Mouse (Mus musculus) kidney, embryonic 16.5 days (tissue): ENCODE data around the gene 1700001P01Rik. TPM values are rescaled to one million over a fixed set of nuclear protein-coding genes. Genes with fewer than 3 reads are reported as not detected.

Experiments used
- ATAC-seq: fragments of 200-750 bp; cut with Nextera tagmentation; 2 replicates; pipeline ENCODE4 v1.8.0; 2017; ENCODE audit warnings: moderate TSS enrichment; ENCODE audit not compliant: low FRiP score, low TSS enrichment
- H3K27ac ChIP-seq: fragments of 300-500 bp; sonication (generic); 2 replicates; pipeline ENCODE4 v1.5.1; 2014; ENCODE audit warnings: low read length
- H3K27me3 ChIP-seq: fragments of 300-500 bp; sonication (generic); 2 replicates; pipeline ENCODE4 v1.6.1; 2014; ENCODE audit warnings: low read length, control low read depth, mixed read lengths; ENCODE audit not compliant: insufficient read depth
- H3K36me3 ChIP-seq: fragments of 300-500 bp; sonication (generic); 2 replicates; pipeline ENCODE4 v1.6.1; 2014; ENCODE audit warnings: low read length, control low read depth, mixed read lengths; ENCODE audit not compliant: insufficient read depth
- H3K4me1 ChIP-seq: fragments of 300-500 bp; sonication (generic); 2 replicates; pipeline ENCODE4 v1.6.1; 2014; ENCODE audit warnings: low read length, control low read depth, mixed read lengths; ENCODE audit not compliant: insufficient read depth
- H3K4me2 ChIP-seq: fragments of 300-500 bp; sonication (generic); replicated peaks from 2 replicates; pipeline ENCODE4 v1.6.1; 2014; ENCODE audit warnings: low read depth, low read length
- H3K4me3 ChIP-seq: fragments of 300-500 bp; sonication (generic); 2 replicates; pipeline ENCODE4 v1.5.1; 2014; ENCODE audit warnings: mild to moderate bottlenecking, low read length
- H3K9ac ChIP-seq: fragments of 300-500 bp; sonication (generic); replicated peaks from 2 replicates; pipeline ENCODE4 v1.6.1; 2014; ENCODE audit warnings: low read length
- H3K9me3 ChIP-seq: fragments of 300-500 bp; sonication (generic); 2 replicates; pipeline ENCODE4 v1.6.1; 2016; ENCODE audit warnings: low read length, control low read depth
- WGBS: fragments of 180-500 bp; shearing (Covaris S2); extraction: QIAGEN DNeasy Blood & Tissue Kit; methylation state at CpG from one replicate; pipeline ENCODE4 v1.1.7; 2014; 5-methylcytosine and 5-hydroxymethylcytosine counted together
- polyA plus RNA-seq: library from polyadenylated mRNA; unstranded; fragments of >200 nt; fragmentation: Nextera tagmentation; extraction: Ambion mirVana; gene quantifications from 2 replicates; pipeline ENCODE4 v1.2.1, GENCODE M21; 2015

Gene 1700001P01Rik
- polyA plus RNA-seq, 1 experiment from 2014 or later = 0.27 TPM

DNA sequence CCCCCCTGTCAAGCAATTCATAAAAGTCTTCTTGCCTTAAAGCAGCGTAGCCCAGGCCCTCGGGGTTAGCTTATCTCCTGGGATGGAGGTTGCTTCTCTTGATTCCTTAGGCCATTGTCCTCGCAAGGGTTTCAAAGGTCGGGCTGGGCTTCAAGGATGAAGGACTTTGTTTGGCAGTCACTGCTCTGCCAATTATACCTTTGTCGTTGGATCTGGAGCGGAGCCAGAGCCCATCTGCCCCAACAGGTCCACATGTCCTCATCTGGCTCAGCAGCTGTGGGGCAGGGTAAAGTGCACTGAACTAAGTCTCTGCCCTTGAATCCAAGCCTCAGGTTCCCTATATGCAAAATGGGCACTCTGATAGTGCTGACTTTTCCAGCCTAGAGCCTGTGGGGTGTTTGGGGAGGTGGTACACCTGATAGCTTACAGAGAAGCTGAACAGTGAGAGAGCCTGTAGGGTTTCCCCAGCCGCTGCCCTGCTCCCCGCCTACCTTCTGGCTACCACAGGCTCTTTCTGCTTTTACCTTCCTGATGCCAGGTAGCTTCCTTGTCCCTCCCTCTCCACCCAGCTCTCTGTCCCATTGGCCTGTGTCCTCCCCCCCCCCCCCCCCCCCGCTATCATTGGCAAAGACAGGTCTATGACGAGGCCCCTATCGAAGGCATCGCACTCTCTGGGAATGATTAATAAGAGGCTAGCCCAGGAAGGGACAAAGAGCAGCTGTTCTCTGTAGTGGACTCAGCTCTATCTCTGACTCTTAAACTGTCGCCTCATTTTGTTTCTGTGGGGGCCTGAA, 36.0 kb upstream of the 1700001P01Rik start:
- H3K9ac ChIP-seq = peak overlapping the region; percentile 41
- peaks cover 34% of the 10 kb centered on the region for H3K36me3 ChIP-seq
- H3K27me3 ChIP-seq = no peaks in the 10 kb centered on the region
- H3K4me3 ChIP-seq = 0 out of 2 replicates have a peak overlapping the region, but pooled peaks have one; percentile 2
- peak; percentile 46 for ATAC-seq
- WGBS = 44% methylated on average over 11 of the region's 13 CpGs
- H3K27ac ChIP-seq = peak overlapping the region; percentile 90
- H3K9me3 ChIP-seq = no peaks in the 10 kb centered on the region
- peaks cover 99% of the 10 kb centered on the region for H3K4me1 ChIP-seq
- peak overlapping the region; percentile 35 for H3K4me2 ChIP-seq

DNA sequence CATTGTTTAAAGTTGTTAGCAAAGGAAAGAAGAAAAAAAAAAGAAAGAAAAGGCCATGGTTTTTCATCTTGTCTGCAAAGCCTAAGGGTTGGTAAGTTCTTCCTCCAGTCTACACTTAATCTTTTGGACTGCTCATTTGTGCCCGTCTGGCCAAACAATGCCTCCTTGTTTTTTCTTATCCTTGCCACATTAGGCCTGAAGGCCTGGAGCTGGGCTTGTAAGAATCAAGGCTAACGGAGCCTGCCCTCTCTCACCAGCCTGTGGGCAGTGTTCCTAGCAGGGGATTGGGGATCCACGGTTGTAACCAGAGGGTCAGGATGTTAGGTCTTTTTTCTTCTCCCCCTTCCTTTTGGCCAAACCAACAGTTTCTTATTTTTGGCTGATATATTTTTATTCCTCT, 35.3 kb upstream of the 1700001P01Rik start:
- Histone ChIP-seq H3K4me2 (peak overlapping the region; percentile 30; the same call in 1 of the 2 replicates), H3K4me1 (peaks cover 100% of the 10 kb centered on the region), H3K27ac (peak overlapping the region; percentile 82), H3K4me3 (no peak overlapping the region), H3K9me3 (no peaks in the 10 kb centered on the region), H3K36me3 (peaks cover 28% of the 10 kb centered on the region; the same call in 1 of the 2 replicates), H3K27me3 (no peaks in the 10 kb centered on the region), H3K9ac (no peak overlapping the region; the same call in 1 of the 2 replicates)
- no peak for ATAC-seq
- WGBS = 55% methylated on average over 3 of the region's 3 CpGs

- H3K9ac ChIP-seq = no peak overlapping the region; the same call in 1 of the 2 replicates
- no peak overlapping the region for H3K4me2 ChIP-seq
- H3K36me3 ChIP-seq = 0 out of 2 replicates have a peak, but pooled peaks cover 22% of the 10 kb centered on the region
- no peak overlapping the region for H3K4me3 ChIP-seq
- no peaks in the 10 kb centered on the region for H3K27me3 ChIP-seq
- H3K27ac ChIP-seq = peak overlapping the region; percentile 82
- peaks cover 100% of the 10 kb centered on the region for H3K4me1 ChIP-seq
- H3K9me3 ChIP-seq = no peaks in the 10 kb centered on the region
- ATAC-seq = no peak
- 74% methylated on average over 7 of the region's 7 CpGs for WGBS
Observed at GRCm38 (mm10) chr11:97810356-97810755, 34.6 kb upstream of the 1700001P01Rik start.

DNA sequence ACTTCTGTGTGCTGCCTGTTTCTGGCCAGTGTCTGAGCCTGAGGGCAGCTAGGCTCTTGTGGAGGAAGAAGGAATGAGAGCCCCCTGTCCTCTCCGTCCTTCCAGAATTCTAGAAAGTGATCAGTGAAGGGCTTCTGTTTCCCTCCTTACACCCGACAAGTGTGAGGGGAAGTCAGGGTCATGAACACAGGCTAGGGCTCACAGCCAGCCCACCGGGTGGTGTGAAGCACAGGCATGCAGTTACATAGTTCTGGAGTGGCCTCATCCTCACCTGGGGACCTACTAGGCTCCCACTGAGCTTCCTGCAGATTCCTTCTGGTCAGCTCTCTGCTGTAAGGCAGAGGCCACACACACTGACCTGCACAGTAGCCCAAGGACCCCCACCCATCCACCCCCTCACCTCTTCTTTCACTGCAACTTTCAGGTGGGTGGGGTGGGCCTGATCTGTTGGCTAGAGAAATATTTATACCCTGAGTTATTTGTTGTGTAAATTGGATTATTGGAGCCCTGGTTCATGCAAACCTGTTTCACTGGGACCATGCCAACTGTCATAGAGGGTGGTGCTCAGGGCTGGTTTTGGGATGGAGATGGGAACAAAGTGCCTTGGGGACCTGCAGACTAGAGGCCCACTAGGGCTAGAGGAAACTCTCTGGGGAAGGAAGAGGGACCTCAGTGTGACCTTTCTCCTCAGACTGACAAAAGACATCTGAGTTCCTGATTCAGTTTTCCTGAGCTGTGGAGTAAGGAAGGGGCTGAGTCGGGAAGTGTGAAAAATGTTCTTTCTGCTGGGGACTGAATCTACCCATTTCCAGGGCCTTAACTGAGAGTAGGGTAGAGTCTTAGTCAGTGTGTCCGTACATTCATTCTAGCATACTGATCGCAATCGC, 33.8 kb upstream of the 1700001P01Rik start:
- Histone ChIP-seq H3K9me3 (no peaks in the 10 kb centered on the region), H3K4me2 (peak overlapping the region; percentile 23; the same call in 1 of the 2 replicates), H3K27me3 (no peaks in the 10 kb centered on the region), H3K9ac (peak overlapping the region; percentile 46; the same call in 1 of the 2 replicates), H3K4me1 (peaks cover 100% of the 10 kb centered on the region), H3K27ac (peak overlapping the region; percentile 82), H3K36me3 (0 out of 2 replicates have a peak, but pooled peaks cover 18% of the 10 kb centered on the region), H3K4me3 (no peak overlapping the region)
- WGBS = 63% methylated on average over 7 of the region's 7 CpGs
- no peak for ATAC-seq

DNA sequence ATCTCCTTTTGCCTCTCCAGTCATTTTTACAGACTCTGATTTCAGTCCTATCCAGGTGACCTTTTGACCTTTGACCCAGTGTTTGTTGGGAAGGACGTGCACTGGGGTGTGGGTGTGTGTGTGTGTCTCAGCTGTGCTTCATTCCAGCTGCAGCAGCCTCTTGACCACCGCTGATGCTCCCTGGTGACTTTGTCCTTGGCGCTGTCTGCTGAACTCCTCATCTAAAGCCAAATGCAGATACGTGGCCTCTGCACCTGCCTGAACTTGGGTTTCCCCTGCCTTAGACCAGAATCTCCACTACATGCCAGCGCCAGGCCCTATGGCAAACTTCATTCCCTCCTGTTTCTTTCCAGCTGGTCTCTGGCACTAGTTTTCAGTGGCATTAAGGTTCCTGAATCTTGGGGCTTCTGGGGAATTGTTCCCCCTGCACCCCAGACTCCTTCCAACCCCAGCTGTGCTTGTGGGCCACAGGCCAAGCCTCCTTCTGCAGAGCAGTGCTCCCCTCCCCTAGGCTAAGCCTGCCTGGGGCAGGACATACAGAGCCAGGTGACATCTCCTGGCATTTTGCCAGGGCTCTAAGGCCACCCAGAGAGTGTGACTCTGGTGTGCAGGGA, 33.0 kb upstream of the 1700001P01Rik start:
- Histone ChIP-seq H3K4me1 (peaks cover 100% of the 10 kb centered on the region), H3K36me3 (0 out of 2 replicates have a peak, but pooled peaks cover 18% of the 10 kb centered on the region), H3K9me3 (no peaks in the 10 kb centered on the region), H3K4me2 (peak overlapping the region; percentile 23; the same call in 1 of the 2 replicates), H3K27ac (peak overlapping the region; percentile 82), H3K9ac (peak overlapping the region; percentile 46; the same call in 1 of the 2 replicates), H3K27me3 (no peaks in the 10 kb centered on the region), H3K4me3 (no peak overlapping the region)
- ATAC-seq = 0 out of 2 replicates have a peak, but pooled peaks have one; percentile 16
- WGBS = 44% methylated on average over 5 of the region's 5 CpGs

- H3K4me2 ChIP-seq = peak overlapping the region; percentile 8
- H3K27ac ChIP-seq = peak overlapping the region; percentile 82
- 57% methylated on average over 2 of the region's 2 CpGs for WGBS
- H3K9me3 ChIP-seq = no peaks in the 10 kb centered on the region
- no peaks in the 10 kb centered on the region for H3K27me3 ChIP-seq
- H3K36me3 ChIP-seq = 0 out of 2 replicates have a peak, but pooled peaks cover 18% of the 10 kb centered on the region
- no peak for ATAC-seq
- no peak overlapping the region for H3K4me3 ChIP-seq
- peaks cover 100% of the 10 kb centered on the region for H3K4me1 ChIP-seq
- no peak overlapping the region for H3K9ac ChIP-seq
Observed at GRCm38 (mm10) chr11:97808093-97808492, 32.4 kb upstream of the 1700001P01Rik start.

DNA sequence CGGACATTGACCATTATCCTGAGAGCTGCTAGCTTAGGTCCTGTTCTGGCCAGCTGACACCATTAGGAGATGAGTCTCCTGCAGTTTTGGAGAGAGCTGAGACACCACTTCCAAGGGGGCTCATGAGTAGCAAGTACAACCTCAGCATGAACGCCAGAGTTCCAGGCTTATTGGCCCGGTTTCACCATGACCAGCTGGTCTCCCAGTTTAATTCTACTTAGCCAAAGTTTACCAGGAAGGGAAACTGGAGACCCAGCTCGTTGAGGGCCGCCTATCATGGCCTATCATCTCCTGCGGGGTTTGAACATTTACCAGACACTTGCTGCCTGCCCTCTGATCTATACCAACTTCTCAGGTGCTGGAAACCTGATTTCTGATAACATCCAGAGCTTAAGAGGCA, 31.9 kb upstream of the 1700001P01Rik start:
- Histone ChIP-seq H3K36me3 (0 out of 2 replicates have a peak, but pooled peaks cover 18% of the 10 kb centered on the region), H3K9ac (no peak overlapping the region), H3K27me3 (no peaks in the 10 kb centered on the region), H3K9me3 (no peaks in the 10 kb centered on the region), H3K4me3 (no peak overlapping the region), H3K4me1 (peaks cover 99% of the 10 kb centered on the region), H3K27ac (peak overlapping the region; percentile 82), H3K4me2 (peak overlapping the region; percentile 8; the same call in 1 of the 2 replicates)
- 40% methylated on average over 6 of the region's 6 CpGs for WGBS
- no peak for ATAC-seq

GRCm38 (mm10) chr11:97806613-97806964, 30.9 kb upstream of the 1700001P01Rik start:
- ATAC-seq = no peak
- no peaks in the 10 kb centered on the region for H3K27me3 ChIP-seq
- H3K4me1 ChIP-seq = peaks cover 99% of the 10 kb centered on the region
- H3K9ac ChIP-seq = no peak overlapping the region
- H3K9me3 ChIP-seq = no peaks in the 10 kb centered on the region
- H3K27ac ChIP-seq = peak overlapping the region; percentile 69; the same call in 1 of the 2 replicates
- H3K4me2 ChIP-seq = peak overlapping the region; percentile 38; the same call in 1 of the 2 replicates
- 56% methylated on average over 7 of the region's 7 CpGs for WGBS
- no peak overlapping the region for H3K4me3 ChIP-seq
- 0 out of 2 replicates have a peak, but pooled peaks cover 18% of the 10 kb centered on the region for H3K36me3 ChIP-seq
